Mouse (Mus musculus): ENCODE results near the gene Wfdc9. TPM values are rescaled to one million over a fixed set of nuclear protein-coding genes. Genes with fewer than 3 reads are reported as not detected.

The Wfdc9 gene
- polyA plus RNA-seq, 1 experiment from 2014 or later, result not detected

DNA sequence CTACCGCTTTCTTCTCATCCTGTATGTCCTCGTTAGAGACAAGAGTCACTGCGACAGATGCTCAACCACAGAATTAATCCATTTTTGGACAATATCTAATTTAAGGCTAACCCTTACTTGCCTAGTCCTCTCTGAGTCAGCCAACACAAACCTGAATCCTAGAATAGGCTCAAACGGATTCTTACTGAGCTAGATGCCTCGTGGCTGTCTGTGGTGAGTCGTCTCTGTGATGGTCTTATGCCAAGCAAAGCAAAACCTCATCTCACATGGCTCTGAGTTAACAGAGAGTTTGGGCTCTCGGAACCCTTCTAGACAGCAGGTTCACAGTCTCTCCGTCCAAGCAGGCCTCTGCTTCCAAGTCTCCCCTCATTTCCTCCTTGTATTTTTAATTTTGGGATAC is 52.0 kb downstream of the Wfdc9 start:
- no peak overlapping the region for H3K4me2 ChIP-seq (ENCODE audit: low read depth, low read length)
- H3K36me3 ChIP-seq (ENCODE audit: control insufficient read depth, insufficient read depth, low read length), result no peaks in the 10 kb centered on the region
- H3K27ac ChIP-seq (replicated peaks; ENCODE audit: low read depth, low read length), result no peak overlapping the region
- ATAC-seq (ENCODE audit: low read depth) (no peak), DNase-seq (ENCODE audit: low spot score) (no peak)
- no peak overlapping the region for H3K9ac ChIP-seq (ENCODE audit: low read depth, low read length)
- no peaks in the 10 kb centered on the region for H3K4me1 ChIP-seq (ENCODE audit: control insufficient read depth, insufficient read depth, low read length)
- WGBS, result 81% methylated on average over 8 of the region's 8 CpGs
- H3K9me3 ChIP-seq (ENCODE audit: control insufficient read depth, low read length), result peaks cover 3% of the 10 kb centered on the region; the same call in 1 of the 2 replicates
- H3K27me3 ChIP-seq (replicated peaks; ENCODE audit: control insufficient read depth, insufficient read depth, low read length), result no peaks in the 10 kb centered on the region
- no peak overlapping the region for H3K4me3 ChIP-seq (ENCODE audit: low read depth, low read length)

DNA sequence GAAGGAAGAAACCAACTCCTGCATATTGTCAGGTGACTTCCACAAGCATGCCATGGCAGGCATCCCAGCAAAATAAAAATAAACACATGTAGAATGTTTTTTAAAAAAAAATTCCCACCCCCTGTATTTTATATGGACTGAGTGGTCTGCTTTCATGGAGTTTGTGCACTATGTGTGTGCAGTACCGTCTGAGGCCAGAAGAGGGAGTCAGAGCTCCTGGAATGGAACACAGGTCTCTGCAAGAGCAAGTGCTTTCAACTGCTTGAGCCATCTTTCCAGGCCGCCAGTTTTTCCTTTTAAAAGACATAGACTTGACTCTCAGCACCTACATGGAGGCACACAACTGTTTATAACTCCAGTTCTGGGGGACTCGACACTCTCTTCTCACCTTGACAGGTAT is 52.9 kb downstream of the Wfdc9 start:
- no peak overlapping the region for H3K4me3 ChIP-seq (ENCODE audit: low read depth, low read length)
- ATAC-seq (ENCODE audit: low read depth) (no peak), DNase-seq (ENCODE audit: low spot score) (no peak)
- H3K9me3 ChIP-seq (ENCODE audit: control insufficient read depth, low read length), result peaks cover 3% of the 10 kb centered on the region; the same call in 1 of the 2 replicates
- H3K4me2 ChIP-seq (ENCODE audit: low read depth, low read length), result no peak overlapping the region
- no peak overlapping the region for H3K9ac ChIP-seq (ENCODE audit: low read depth, low read length)
- no peak overlapping the region for H3K27ac ChIP-seq (replicated peaks; ENCODE audit: low read depth, low read length)
- 90% methylated on average over 3 of the region's 3 CpGs for WGBS
- no peaks in the 10 kb centered on the region for H3K27me3 ChIP-seq (replicated peaks; ENCODE audit: control insufficient read depth, insufficient read depth, low read length)
- no peaks in the 10 kb centered on the region for H3K36me3 ChIP-seq (ENCODE audit: control insufficient read depth, insufficient read depth, low read length)
- no peaks in the 10 kb centered on the region for H3K4me1 ChIP-seq (ENCODE audit: control insufficient read depth, insufficient read depth, low read length)

DNA sequence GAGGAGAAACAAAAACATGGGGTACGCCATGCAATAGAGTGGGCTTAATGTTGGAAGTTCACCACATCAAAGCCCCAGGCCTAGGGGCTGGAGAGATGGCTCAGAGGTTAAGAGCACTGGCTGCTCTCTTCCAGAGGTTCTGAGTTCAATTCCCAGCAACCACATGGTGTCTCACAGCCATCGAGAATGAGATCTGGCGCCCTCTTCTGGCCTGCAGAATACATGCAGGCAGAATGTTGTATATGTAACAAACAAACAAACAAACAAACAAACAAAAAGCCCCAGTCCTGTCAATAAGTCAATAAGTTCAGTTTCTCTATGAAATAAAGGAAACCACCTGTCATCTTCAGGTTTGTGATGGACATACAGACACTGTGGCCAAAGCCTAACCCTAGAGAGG is 56.2 kb downstream of the Wfdc9 start:
- no peak overlapping the region for H3K9ac ChIP-seq (ENCODE audit: low read depth, low read length)
- H3K4me2 ChIP-seq (ENCODE audit: low read depth, low read length), result no peak overlapping the region
- H3K27ac ChIP-seq (replicated peaks; ENCODE audit: low read depth, low read length), result no peak overlapping the region
- H3K4me1 ChIP-seq (ENCODE audit: control insufficient read depth, insufficient read depth, low read length), result no peaks in the 10 kb centered on the region
- ATAC-seq (ENCODE audit: low read depth), result no peak
- peaks cover 3% of the 10 kb centered on the region; the same call in 1 of the 2 replicates for H3K9me3 ChIP-seq (ENCODE audit: control insufficient read depth, low read length)
- no peaks in the 10 kb centered on the region for H3K36me3 ChIP-seq (ENCODE audit: control insufficient read depth, insufficient read depth, low read length)
- no peak for DNase-seq (ENCODE audit: low spot score)
- WGBS, result 67% methylated on average over 3 of the region's 3 CpGs
- no peak overlapping the region for H3K4me3 ChIP-seq (ENCODE audit: low read depth, low read length)
- H3K27me3 ChIP-seq (replicated peaks; ENCODE audit: control insufficient read depth, insufficient read depth, low read length), result no peaks in the 10 kb centered on the region

Other genes with a start within 250 kb of the Wfdc9 start
- 57.1 and 58.4 TPM in 2 replicates for gene Sdc4, start 212.7 kb downstream of the Wfdc9 start, polyA plus RNA-seq (2014; fragmentation: Nextera tagmentation; extraction: Ambion mirVana)
- 63.3 and 68.3 TPM in 2 replicates for gene Sys1, start 199.6 kb downstream of the Wfdc9 start, polyA plus RNA-seq (2014; fragmentation: Nextera tagmentation; extraction: Ambion mirVana)
- gene Gm20458, start 195.6 kb downstream of the Wfdc9 start, polyA plus RNA-seq (2014; fragmentation: Nextera tagmentation; extraction: Ambion mirVana), result 12.5 and 14.7 TPM in 2 replicates
- not detected in 2 replicates for gene Trp53tg5, start 182.9 kb downstream of the Wfdc9 start, polyA plus RNA-seq (2014; fragmentation: Nextera tagmentation; extraction: Ambion mirVana)
- gene Dbndd2, start 170.5 kb downstream of the Wfdc9 start, polyA plus RNA-seq (2014; fragmentation: Nextera tagmentation; extraction: Ambion mirVana), result 4.1 and 10.5 TPM in 2 replicates
- gene Pigt, start 159.1 kb downstream of the Wfdc9 start, polyA plus RNA-seq (2014; fragmentation: Nextera tagmentation; extraction: Ambion mirVana), result 72.9 and 76.9 TPM in 2 replicates
- gene Wfdc2, start 94.2 kb downstream of the Wfdc9 start, polyA plus RNA-seq (2014; fragmentation: Nextera tagmentation; extraction: Ambion mirVana), result 53.7 and 62.4 TPM in 2 replicates
- not detected in 2 replicates for gene Spint3, start 83.1 kb downstream of the Wfdc9 start, polyA plus RNA-seq (2014; fragmentation: Nextera tagmentation; extraction: Ambion mirVana)
- gene Wfdc6a, start 71.1 kb downstream of the Wfdc9 start, polyA plus RNA-seq (2014; fragmentation: Nextera tagmentation; extraction: Ambion mirVana), result 0.51 TPM in 1 of 2 replicates, not detected in the other
- not detected in 2 replicates for gene Eppin, start 63.0 kb downstream of the Wfdc9 start, polyA plus RNA-seq (2014; fragmentation: Nextera tagmentation; extraction: Ambion mirVana)
- gene Wfdc6b, start 43.1 kb downstream of the Wfdc9 start, polyA plus RNA-seq (2014; fragmentation: Nextera tagmentation; extraction: Ambion mirVana), result not detected in 2 replicates
- gene Wfdc8, start 43.0 kb downstream of the Wfdc9 start, polyA plus RNA-seq (2014; fragmentation: Nextera tagmentation; extraction: Ambion mirVana), result 0.11 TPM in 1 of 2 replicates, not detected in the other
- not detected in 2 replicates for gene Wfdc16, start 17.8 kb downstream of the Wfdc9 start, polyA plus RNA-seq (2014; fragmentation: Nextera tagmentation; extraction: Ambion mirVana)
- 0.69 and 1.1 TPM in 2 replicates for gene Wfdc10, start 537 bp downstream of the Wfdc9 start, polyA plus RNA-seq (2014; fragmentation: Nextera tagmentation; extraction: Ambion mirVana)
- gene Wfdc11, start 17.5 kb upstream of the Wfdc9 start, polyA plus RNA-seq (2014; fragmentation: Nextera tagmentation; extraction: Ambion mirVana), result not detected in 2 replicates
- 0.21 TPM in 1 of 2 replicates, not detected in the other for gene Wfdc13, start 28.5 kb upstream of the Wfdc9 start, polyA plus RNA-seq (2014; fragmentation: Nextera tagmentation; extraction: Ambion mirVana)
- gene Spint4, start 41.9 kb upstream of the Wfdc9 start, polyA plus RNA-seq (2014; fragmentation: Nextera tagmentation; extraction: Ambion mirVana), result not detected in 2 replicates
- not detected in 2 replicates for gene Spint5, start 58.7 kb upstream of the Wfdc9 start, polyA plus RNA-seq (2014; fragmentation: Nextera tagmentation; extraction: Ambion mirVana)
- gene Wfdc3, start 89.3 kb upstream of the Wfdc9 start, polyA plus RNA-seq (2014; fragmentation: Nextera tagmentation; extraction: Ambion mirVana), result 0.53 and 1.1 TPM in 2 replicates
- 60.9 and 63.0 TPM in 2 replicates for gene Dnttip1, start 89.4 kb upstream of the Wfdc9 start, polyA plus RNA-seq (2014; fragmentation: Nextera tagmentation; extraction: Ambion mirVana)
- 229 and 276 TPM in 2 replicates for gene Ube2c, start 113.3 kb upstream of the Wfdc9 start, polyA plus RNA-seq (2014; fragmentation: Nextera tagmentation; extraction: Ambion mirVana)
- gene Tnnc2, start 123.4 kb upstream of the Wfdc9 start, polyA plus RNA-seq (2014; fragmentation: Nextera tagmentation; extraction: Ambion mirVana), result 799 and 1,279 TPM in 2 replicates
- 27.9 and 28.3 TPM in 2 replicates for gene Snx21, start 129.2 kb upstream of the Wfdc9 start, polyA plus RNA-seq (2014; fragmentation: Nextera tagmentation; extraction: Ambion mirVana)
- 12.6 and 13.8 TPM in 2 replicates for gene Acot8, start 148.3 kb upstream of the Wfdc9 start, polyA plus RNA-seq (2014; fragmentation: Nextera tagmentation; extraction: Ambion mirVana)
- 6.0 and 6.4 TPM in 2 replicates for gene Zswim3, start 148.5 kb upstream of the Wfdc9 start, polyA plus RNA-seq (2014; fragmentation: Nextera tagmentation; extraction: Ambion mirVana)
- gene Zswim1, start 166.1 kb upstream of the Wfdc9 start, polyA plus RNA-seq (2014; fragmentation: Nextera tagmentation; extraction: Ambion mirVana), result 15.1 and 15.7 TPM in 2 replicates
- gene Spata25, start 172.0 kb upstream of the Wfdc9 start, polyA plus RNA-seq (2014; fragmentation: Nextera tagmentation; extraction: Ambion mirVana), result not detected in 2 replicates
- gene Ctsa, start 176.3 kb upstream of the Wfdc9 start, polyA plus RNA-seq (2014; fragmentation: Nextera tagmentation; extraction: Ambion mirVana), result 140 and 154 TPM in 2 replicates
- gene Neurl2, start 176.9 kb upstream of the Wfdc9 start, polyA plus RNA-seq (2014; fragmentation: Nextera tagmentation; extraction: Ambion mirVana), result 8.3 and 9.1 TPM in 2 replicates
- 50.1 and 55.1 TPM in 2 replicates for gene Pltp, start 201.1 kb upstream of the Wfdc9 start, polyA plus RNA-seq (2014; fragmentation: Nextera tagmentation; extraction: Ambion mirVana)
- 56.9 and 62.8 TPM in 2 replicates for gene Pcif1, start 222.7 kb upstream of the Wfdc9 start, polyA plus RNA-seq (2014; fragmentation: Nextera tagmentation; extraction: Ambion mirVana)

Measured in embryonic facial prominence, embryonic 14.5 days (tissue).